Mouse (Mus musculus) erythroblast, embryonic 14.5 days (primary cell): ENCODE data around the gene Kat2b. TPM values are rescaled to one million over a fixed set of nuclear protein-coding genes. Genes with fewer than 3 reads are reported as not detected.
"Not testable (repeated sequence)": the region's sequence is repeated elsewhere in the genome, so short reads cannot be mapped to it uniquely, and the experiment has no call there.

Experiments used
- H3K27me3 ChIP-seq: 2 replicates; pipeline ENCODE4 v1.6.1; 2012; ENCODE audit warnings: inconsistent platforms; ENCODE audit not compliant: control insufficient read depth
- H3K36me3 ChIP-seq: 2 replicates; pipeline ENCODE4 v1.6.1; 2012; ENCODE audit warnings: mild to moderate bottlenecking, inconsistent platforms; ENCODE audit not compliant: control insufficient read depth
- H3K4me1 ChIP-seq: 2 replicates; pipeline ENCODE4 v1.6.1; 2012; ENCODE audit warnings: inconsistent platforms; ENCODE audit not compliant: control insufficient read depth
- H3K4me3 ChIP-seq: replicated peaks from 2 replicates; pipeline ENCODE3; 2012; ENCODE audit warnings: moderate library complexity, mild to moderate bottlenecking, inconsistent platforms
- H3K9me3 ChIP-seq: 2 replicates; pipeline ENCODE4 v1.6.1; 2012; ENCODE audit warnings: low read length, inconsistent platforms, mixed read lengths; ENCODE audit not compliant: control insufficient read depth
- GATA1 ChIP-seq: IDR thresholded peaks from 2 replicates; pipeline ENCODE4 v1.6.1; 2012; ENCODE audit warnings: low read length, inconsistent platforms, mixed read lengths
- TAL1 ChIP-seq: IDR thresholded peaks from 3 replicates; pipeline ENCODE4 v1.6.1; 2012; ENCODE audit warnings: low read length, inconsistent platforms, mixed read lengths
- polyA plus RNA-seq: library from polyadenylated mRNA; stranded (reverse); fragments of >175 nt; gene quantifications from 2 replicates; pipeline ENCODE4 v1.2.3, GENCODE M21; 2012

Kat2b gene
- polyA plus RNA-seq, 1 experiment, result 0.23 TPM

DNA sequence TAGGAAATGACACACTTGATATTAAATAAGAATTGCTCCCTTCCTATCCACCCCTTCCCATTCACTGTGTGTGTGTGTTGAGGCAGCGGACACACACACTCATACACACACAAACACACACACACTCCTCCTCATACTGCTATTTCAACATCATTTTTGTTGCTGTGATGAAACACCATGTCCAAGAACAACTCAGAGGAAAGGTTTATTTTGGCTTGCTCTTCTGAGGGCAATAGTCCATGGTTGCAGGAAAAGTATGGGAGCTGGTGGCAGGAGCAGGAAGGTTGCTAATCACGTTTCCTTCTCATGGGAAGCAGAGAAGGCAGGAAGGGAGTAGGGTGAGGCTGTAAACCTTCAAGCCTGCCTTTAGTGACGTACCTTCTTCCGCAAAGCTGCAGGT is 76.7 kb downstream of the Kat2b start:
- no peaks in the 10 kb centered on the region for H3K9me3 ChIP-seq
- peaks cover 86% of the 10 kb centered on the region for H3K36me3 ChIP-seq
- H3K4me3 ChIP-seq, result no peak overlapping the region
- H3K4me1 ChIP-seq, result no peaks in the 10 kb centered on the region; the same call in 1 of the 2 replicates
- TF ChIP-seq TAL1 (no peak), GATA1 (no peak)
- no peaks in the 10 kb centered on the region for H3K27me3 ChIP-seq

DNA sequence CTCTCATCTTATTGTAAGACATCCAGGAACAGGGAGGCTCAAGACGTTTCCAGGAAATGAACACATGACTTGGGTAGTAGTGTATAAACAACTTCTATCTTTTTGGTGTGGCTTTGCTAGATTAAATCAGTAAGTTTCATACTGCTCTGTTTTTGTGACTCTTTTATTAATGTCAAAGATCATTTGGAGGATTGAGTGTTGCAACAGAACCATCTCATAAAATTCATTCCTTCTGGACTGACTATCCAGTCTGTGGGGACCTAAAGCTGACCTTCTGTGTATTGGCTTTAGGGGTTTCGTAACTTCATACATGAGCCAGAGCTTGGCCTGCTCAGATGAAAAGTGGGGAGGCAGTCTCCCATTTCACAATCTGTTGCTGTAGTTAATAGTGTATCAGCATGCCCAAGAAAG is 83.6 kb downstream of the Kat2b start:
- Histone ChIP-seq H3K36me3 (peaks cover 75% of the 10 kb centered on the region), H3K4me3 (no peak overlapping the region), H3K27me3 (no peaks in the 10 kb centered on the region), H3K9me3 (peaks cover 2% of the 10 kb centered on the region), H3K4me1 (no peaks in the 10 kb centered on the region)
- TF ChIP-seq GATA1, result no peak
- no peak for TF ChIP-seq TAL1

DNA sequence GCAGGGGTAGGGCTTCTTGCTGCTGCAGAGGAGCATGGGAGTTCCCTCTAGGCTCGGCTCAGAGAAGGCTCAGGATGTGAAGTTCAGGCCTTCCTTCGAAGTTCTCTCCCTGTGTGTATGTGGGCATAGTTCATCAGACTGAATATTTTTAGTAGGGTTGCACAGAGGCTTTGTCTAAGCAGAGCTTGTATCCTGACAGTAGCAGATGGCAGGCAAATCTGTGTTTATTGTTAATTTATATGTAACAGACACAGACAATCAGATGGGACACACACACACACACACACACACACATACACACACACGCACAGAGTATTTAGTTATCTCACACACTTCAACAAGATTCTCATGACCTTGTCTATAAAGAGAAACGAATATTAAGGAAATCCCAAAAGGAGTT is 87.9 kb downstream of the Kat2b start:
- TF ChIP-seq TAL1 (no peak), GATA1 (no peak)
- Histone ChIP-seq H3K27me3 (no peaks in the 10 kb centered on the region), H3K9me3 (no peaks in the 10 kb centered on the region), H3K36me3 (peaks cover 77% of the 10 kb centered on the region), H3K4me3 (no peak overlapping the region), H3K4me1 (no peaks in the 10 kb centered on the region)

DNA sequence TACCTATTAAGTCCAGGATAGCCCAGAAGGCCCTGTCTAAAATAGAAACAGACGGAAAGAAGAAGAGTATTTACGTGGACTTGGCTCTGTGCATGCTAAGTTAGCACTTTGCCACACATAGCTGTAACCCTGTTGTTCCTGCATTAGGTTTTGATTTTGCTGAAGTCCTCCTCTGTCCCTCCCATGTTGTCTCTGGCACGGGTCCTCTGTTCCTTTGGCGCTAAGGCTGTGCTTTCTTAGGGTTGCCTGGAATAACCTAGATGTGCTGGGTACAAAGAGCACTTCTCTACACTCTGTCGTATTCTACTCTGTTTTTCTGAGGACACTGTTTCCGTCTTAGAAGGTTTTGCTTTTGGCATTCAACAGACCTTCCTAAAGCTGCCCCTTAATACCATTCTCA is 88.4 kb downstream of the Kat2b start:
- Histone ChIP-seq H3K27me3 (no peaks in the 10 kb centered on the region), H3K4me1 (no peaks in the 10 kb centered on the region), H3K36me3 (peaks cover 82% of the 10 kb centered on the region), H3K9me3 (no peaks in the 10 kb centered on the region), H3K4me3 (no peak overlapping the region)
- TF ChIP-seq GATA1 (no peak), TAL1 (no peak)

DNA sequence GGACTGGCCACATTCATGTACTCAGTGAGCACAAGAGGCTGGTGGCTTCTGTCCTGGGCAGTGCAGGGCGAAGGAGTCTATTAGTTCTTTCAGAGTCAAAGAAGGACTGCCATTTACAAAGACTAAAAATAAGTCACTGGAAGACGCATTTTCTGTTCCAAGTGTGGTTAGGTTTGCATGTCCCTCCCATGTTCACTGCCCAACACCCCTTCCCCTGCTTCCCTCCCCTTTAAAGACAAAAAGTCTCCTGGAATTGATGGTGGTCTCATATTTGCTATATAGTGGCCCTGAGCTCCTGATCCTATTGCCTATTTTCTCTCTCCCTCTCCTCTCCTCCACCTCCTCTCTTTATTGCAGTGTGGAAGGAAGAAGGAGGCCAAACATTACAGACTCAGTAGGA is 89.3 kb downstream of the Kat2b start:
- peaks cover 90% of the 10 kb centered on the region for H3K36me3 ChIP-seq
- H3K4me3 ChIP-seq, result no peak overlapping the region
- TF ChIP-seq GATA1 (no peak), TAL1 (no peak)
- H3K4me1 ChIP-seq, result no peaks in the 10 kb centered on the region
- no peaks in the 10 kb centered on the region for H3K27me3 ChIP-seq
- H3K9me3 ChIP-seq, result no peaks in the 10 kb centered on the region

DNA sequence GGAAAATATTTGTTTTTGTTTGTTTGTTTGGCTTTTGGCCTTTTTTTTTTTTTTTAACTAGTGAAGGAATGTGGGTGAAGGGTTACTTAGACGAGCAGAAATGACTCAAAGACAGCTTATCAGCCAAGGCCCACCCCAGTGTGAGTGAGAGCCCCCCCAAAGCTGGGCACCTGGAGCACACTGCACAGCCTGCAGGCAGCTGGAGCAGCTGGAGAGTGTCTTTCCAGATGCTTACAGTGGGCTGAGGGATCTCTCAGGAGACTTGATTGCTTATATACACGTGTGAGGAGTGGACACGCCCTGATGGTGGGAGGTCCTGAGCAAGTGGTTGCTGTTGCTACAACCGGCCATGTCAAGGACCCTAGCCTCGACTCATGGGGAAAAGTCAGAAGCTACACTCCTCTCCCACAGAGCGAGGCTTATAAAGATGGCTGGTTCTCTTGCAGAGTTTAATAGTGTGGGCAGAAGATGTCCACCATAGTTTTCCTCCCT is 89.8 kb downstream of the Kat2b start:
- Histone ChIP-seq H3K4me3 (no peak overlapping the region), H3K36me3 (peaks cover 91% of the 10 kb centered on the region)

DNA sequence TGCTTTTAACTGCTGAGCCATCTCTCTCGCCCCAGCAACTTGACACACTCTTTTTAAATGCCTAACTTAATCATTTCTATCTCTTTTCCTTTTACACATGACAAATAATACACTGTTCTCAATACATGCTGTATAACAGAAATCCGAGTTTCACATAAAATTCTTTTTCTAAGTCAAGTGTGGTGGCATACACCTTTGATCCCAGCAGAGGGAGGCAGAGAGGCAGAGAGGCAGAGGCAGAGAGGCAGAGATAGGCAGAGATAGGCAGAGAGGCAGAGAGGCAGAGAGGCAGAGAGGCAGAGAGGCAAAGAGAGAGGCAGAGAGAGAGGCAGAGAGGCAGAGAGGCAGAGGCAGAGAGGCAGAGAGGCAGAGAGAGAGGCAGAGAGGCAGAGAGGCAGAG is 90.7 kb downstream of the Kat2b start:
- peaks cover 90% of the 10 kb centered on the region for H3K36me3 ChIP-seq

More for the DNA sequence above, 89.8 kb downstream of the Kat2b start:
- Histone ChIP-seq H3K9me3 (no peaks in the 10 kb centered on the region), H3K27me3 (no peaks in the 10 kb centered on the region), H3K4me1 (no peaks in the 10 kb centered on the region)
- TF ChIP-seq TAL1, result no peak
- TF ChIP-seq GATA1, result no peak

GRCm38 (mm10) chr17:53658668-53659067 is 92.0 kb downstream of the Kat2b start:
- peaks cover 87% of the 10 kb centered on the region for H3K36me3 ChIP-seq
- no peak for TF ChIP-seq TAL1
- TF ChIP-seq GATA1, result no peak

More for the DNA sequence above, 90.7 kb downstream of the Kat2b start:
- not testable (repeated sequence) for H3K27me3 ChIP-seq, H3K4me1 ChIP-seq, H3K4me3 ChIP-seq, H3K9me3 ChIP-seq

DNA sequence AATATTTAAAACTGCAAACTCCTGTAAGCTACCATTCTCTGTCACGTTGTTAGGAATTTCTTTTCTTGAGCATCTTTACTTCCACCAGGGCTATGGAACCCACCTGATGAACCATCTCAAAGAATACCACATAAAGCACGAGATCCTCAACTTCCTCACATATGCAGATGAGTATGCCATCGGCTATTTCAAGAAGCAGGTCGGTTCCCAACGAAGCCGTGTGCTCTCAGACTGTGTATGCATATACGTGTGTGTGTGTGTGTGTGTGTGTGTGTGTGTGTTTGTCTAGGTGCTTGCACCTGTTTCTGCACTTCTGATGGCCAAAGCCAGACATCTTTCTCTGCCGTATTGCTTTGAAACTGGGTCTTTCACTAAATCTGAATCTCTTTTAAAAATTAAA is 92.6 kb downstream of the Kat2b start:
- no peak overlapping the region for H3K4me3 ChIP-seq
- peaks cover 1% of the 10 kb centered on the region for H3K4me1 ChIP-seq
- H3K36me3 ChIP-seq, result peaks cover 87% of the 10 kb centered on the region
- TF ChIP-seq GATA1 (no peak), TAL1 (no peak)
- no peaks in the 10 kb centered on the region for H3K9me3 ChIP-seq
- no peaks in the 10 kb centered on the region for H3K27me3 ChIP-seq

More at GRCm38 (mm10) chr17:53658668-53659067, 92.0 kb downstream of the Kat2b start:
- H3K4me3 ChIP-seq, result no peak overlapping the region
- peaks cover 1% of the 10 kb centered on the region for H3K4me1 ChIP-seq
- H3K27me3 ChIP-seq, result no peaks in the 10 kb centered on the region
- H3K9me3 ChIP-seq, result no peaks in the 10 kb centered on the region

GRCm38 (mm10) chr17:53659738-53660137 is 93.1 kb downstream of the Kat2b start:
- peaks cover 85% of the 10 kb centered on the region for H3K36me3 ChIP-seq
- no peak overlapping the region for H3K4me3 ChIP-seq
- H3K27me3 ChIP-seq, result no peaks in the 10 kb centered on the region
- peaks cover 1% of the 10 kb centered on the region for H3K4me1 ChIP-seq
- H3K9me3 ChIP-seq, result no peaks in the 10 kb centered on the region
- no peak for TF ChIP-seq TAL1
- TF ChIP-seq GATA1, result no peak
